In genomic region chr15:96963735-96964134, GRCm38 (mm10) we compare ENCODE assay signal across 23 mouse cellular contexts.
DNase-seq lines count a peak whose midpoint lies in the region; ATAC-seq and TF ChIP-seq lines count a peak whose summit lies in the region.
"Had no signal": no experiment of that assay in that cellular context is flagged by ENCODE, and none has a peak within 500 bp of the region (broad histone marks: within the 10 kb centered on the region; RNA-seq: fewer than 3 reads in every experiment).

No protein-coding gene starts in this region.

- 0 out of 2 replicates have a peak overlapping the region, but pooled peaks have one; percentile 0 for H3K4me2 ChIP-seq in hindbrain, embryonic 16.5 days (ENCODE audit: low read length)
- H3K4me2 ChIP-seq in hindbrain, embryonic 12.5 days (replicated peaks) = no peak overlapping the region
- H3K4me2 ChIP-seq in embryonic facial prominence, embryonic 11.5 days (ENCODE audit: low read depth, low read length) = no peak overlapping the region
- H3K4me2 ChIP-seq: forebrain, embryonic 15.5 days; hindbrain, embryonic 15.5 days; neural tube, embryonic 15.5 days; stomach, embryonic 15.5 days had no signal

- DNase-seq in heart, adult 11 months = peak; percentile 82
- DNase-seq in heart, embryonic 10.5 days (ENCODE audit: low spot score) = no peak
- peak; percentile 86 for DNase-seq in embryonic facial prominence, embryonic 11.5 days (ENCODE audit: low spot score)
- no peak for DNase-seq in limb, embryonic 10.5 days (ENCODE audit: low spot score)
- DNase-seq in thymus, adult 2 months = no peak
- DNase-seq in natural killer cell, adult 2 months (ENCODE audit: low spot score in 2 of 2) = no peak
- DNase-seq: B cell, adult 2 months; cerebellum, adult 11 months; cerebellum, postnatal 25 days; gastrocnemius, postnatal 36 days; kidney, adult 18-20 months; kidney, postnatal 36 days; liver, postnatal 0 days; lung, postnatal 4 days; thymus, postnatal 14 days had no signal

- H3K4me1 ChIP-seq in heart, embryonic 10.5 days = no peaks in the 10 kb centered on the region
- no peaks in the 10 kb centered on the region for H3K4me1 ChIP-seq in hindbrain, embryonic 16.5 days (ENCODE audit: control insufficient read depth, insufficient read depth, low read depth, low read length)
- H3K4me1 ChIP-seq in hindbrain, embryonic 12.5 days = no peaks in the 10 kb centered on the region
- H3K4me1 ChIP-seq in embryonic facial prominence, embryonic 11.5 days (ENCODE audit: control insufficient read depth, insufficient read depth, low read length) = no peaks in the 10 kb centered on the region
- peaks cover 6% of the 10 kb centered on the region; the same call in 1 of the 2 replicates for H3K4me1 ChIP-seq in limb, embryonic 10.5 days
- no peaks in the 10 kb centered on the region for H3K4me1 ChIP-seq in thymus, adult 2 months (replicated peaks; ENCODE audit: control insufficient read depth, insufficient read depth, low read length)
- H3K4me1 ChIP-seq: forebrain, embryonic 15.5 days; hindbrain, embryonic 15.5 days; neural tube, embryonic 15.5 days; stomach, embryonic 15.5 days had no signal

- no peak overlapping the region for H3K9ac ChIP-seq in hindbrain, embryonic 16.5 days (ENCODE audit: low read depth, low read length)
- H3K9ac ChIP-seq in hindbrain, embryonic 12.5 days = no peak overlapping the region
- H3K9ac ChIP-seq in embryonic facial prominence, embryonic 11.5 days (replicated peaks; ENCODE audit: low read length) = no peak overlapping the region
- H3K9ac ChIP-seq: forebrain, embryonic 15.5 days; hindbrain, embryonic 15.5 days; liver, postnatal 0 days; neural tube, embryonic 15.5 days; stomach, embryonic 15.5 days had no signal

- no peaks in the 10 kb centered on the region for H3K9me3 ChIP-seq in heart, embryonic 10.5 days
- H3K9me3 ChIP-seq in hindbrain, embryonic 16.5 days (ENCODE audit: control insufficient read depth, low read length) = no peaks in the 10 kb centered on the region
- 0 out of 2 replicates have a peak, but pooled peaks cover 4% of the 10 kb centered on the region for H3K9me3 ChIP-seq in hindbrain, embryonic 12.5 days (replicated peaks)
- no peaks in the 10 kb centered on the region for H3K9me3 ChIP-seq in embryonic facial prominence, embryonic 11.5 days (replicated peaks; ENCODE audit: control insufficient read depth, low read length)
- H3K9me3 ChIP-seq in limb, embryonic 10.5 days (replicated peaks) = no peaks in the 10 kb centered on the region
- H3K9me3 ChIP-seq: forebrain, embryonic 15.5 days; hindbrain, embryonic 15.5 days; neural tube, embryonic 15.5 days; stomach, embryonic 15.5 days had no signal

- no peak for TF ChIP-seq POLR2A in thymus, adult 2 months (IDR thresholded peaks at IDR 0.05; ENCODE audit: control insufficient read depth, extremely low read depth, insufficient read depth, low read length, poor library complexity)

- WGBS in heart, embryonic 10.5 days = 60% methylated on average over 10 of the region's 10 CpGs
- 66% methylated on average over 10 of the region's 10 CpGs for WGBS in hindbrain, embryonic 16.5 days
- 63% methylated on average over 10 of the region's 10 CpGs for WGBS in hindbrain, embryonic 12.5 days
- 34% methylated on average over 10 of the region's 10 CpGs for WGBS in embryonic facial prominence, embryonic 11.5 days
- WGBS in limb, embryonic 10.5 days = 73% methylated on average over 10 of the region's 10 CpGs
- WGBS in thymus, adult 2 months = 97% methylated on average over 10 of the region's 10 CpGs

- no peak for ATAC-seq in hindbrain, embryonic 16.5 days
- ATAC-seq in hindbrain, embryonic 12.5 days (ENCODE audit: low FRiP score) = no peak
- ATAC-seq in embryonic facial prominence, embryonic 11.5 days (replicated peaks; ENCODE audit: insufficient number of reproducible peaks, low FRiP score, low TSS enrichment, low read depth) = no peak
- ATAC-seq: forebrain, embryonic 15.5 days; liver, postnatal 0 days; Patski had no signal

- no peak for TF ChIP-seq CTCF in thymus, adult 2 months (IDR thresholded peaks at IDR 0.05; ENCODE audit: borderline replicate concordance, control insufficient read depth, extremely low read depth, insufficient read depth, low read length, poor library complexity)

- no peak overlapping the region for H3K27ac ChIP-seq in heart, embryonic 10.5 days
- H3K27ac ChIP-seq in hindbrain, embryonic 16.5 days (ENCODE audit: low read depth, low read length) = no peak overlapping the region
- H3K27ac ChIP-seq in hindbrain, embryonic 12.5 days = no peak overlapping the region
- H3K27ac ChIP-seq in embryonic facial prominence, embryonic 11.5 days (replicated peaks; ENCODE audit: low read depth, low read length) = 0 out of 2 replicates have a peak overlapping the region, but pooled peaks have one; percentile 63
- peak overlapping the region; percentile 42 for H3K27ac ChIP-seq in limb, embryonic 10.5 days
- no peak overlapping the region for H3K27ac ChIP-seq in thymus, adult 2 months (ENCODE audit: control insufficient read depth, insufficient read depth, low read length)
- H3K27ac ChIP-seq: forebrain, embryonic 15.5 days; hindbrain, embryonic 15.5 days; neural tube, embryonic 15.5 days; stomach, embryonic 15.5 days had no signal

- H3K27me3 ChIP-seq in heart, embryonic 10.5 days (ENCODE audit: insufficient read depth, poor library complexity, severe bottlenecking) = no peaks in the 10 kb centered on the region
- H3K27me3 ChIP-seq in hindbrain, embryonic 16.5 days (replicated peaks; ENCODE audit: control insufficient read depth, insufficient read depth, low read length) = no peaks in the 10 kb centered on the region
- H3K27me3 ChIP-seq in hindbrain, embryonic 12.5 days = no peaks in the 10 kb centered on the region
- H3K27me3 ChIP-seq in embryonic facial prominence, embryonic 11.5 days (ENCODE audit: control insufficient read depth, insufficient read depth, low read length) = no peaks in the 10 kb centered on the region
- H3K27me3 ChIP-seq in limb, embryonic 10.5 days (ENCODE audit: low read depth, poor library complexity, severe bottlenecking) = no peaks in the 10 kb centered on the region
- no peaks in the 10 kb centered on the region for H3K27me3 ChIP-seq in thymus, adult 2 months (ENCODE audit: control insufficient read depth, insufficient read depth, low read length)
- H3K27me3 ChIP-seq: forebrain, embryonic 15.5 days; hindbrain, embryonic 15.5 days; neural tube, embryonic 15.5 days; Patski; stomach, embryonic 15.5 days had no signal

- no peaks in the 10 kb centered on the region for H3K36me3 ChIP-seq in heart, embryonic 10.5 days
- H3K36me3 ChIP-seq in hindbrain, embryonic 16.5 days (ENCODE audit: control insufficient read depth, insufficient read depth, low read length) = no peaks in the 10 kb centered on the region
- H3K36me3 ChIP-seq in hindbrain, embryonic 12.5 days = no peaks in the 10 kb centered on the region
- H3K36me3 ChIP-seq in embryonic facial prominence, embryonic 11.5 days (replicated peaks; ENCODE audit: control insufficient read depth, insufficient read depth, low read depth, low read length) = no peaks in the 10 kb centered on the region
- H3K36me3 ChIP-seq in limb, embryonic 10.5 days = no peaks in the 10 kb centered on the region
- no peaks in the 10 kb centered on the region for H3K36me3 ChIP-seq in thymus, adult 2 months (ENCODE audit: control insufficient read depth, insufficient read depth, low read length)
- H3K36me3 ChIP-seq: forebrain, embryonic 15.5 days; hindbrain, embryonic 15.5 days; neural tube, embryonic 15.5 days; stomach, embryonic 15.5 days had no signal

- no peak overlapping the region for H3K4me3 ChIP-seq in heart, embryonic 10.5 days
- no peak overlapping the region for H3K4me3 ChIP-seq in hindbrain, embryonic 16.5 days (ENCODE audit: low read length)
- H3K4me3 ChIP-seq in hindbrain, embryonic 12.5 days = no peak overlapping the region
- no peak overlapping the region for H3K4me3 ChIP-seq in embryonic facial prominence, embryonic 11.5 days (ENCODE audit: low read depth, low read length)
- no peak overlapping the region for H3K4me3 ChIP-seq in limb, embryonic 10.5 days
- H3K4me3 ChIP-seq in thymus, adult 2 months (ENCODE audit: control insufficient read depth, insufficient read depth, low read length) = no peak overlapping the region
- H3K4me3 ChIP-seq: erythroblast, embryonic 14.5 days; forebrain, embryonic 15.5 days; hindbrain, embryonic 15.5 days; neural tube, embryonic 15.5 days; stomach, embryonic 15.5 days had no signal

Comparison
In these comparisons a context has a peak if more than half of its experiments do, and no peak if none do; other contexts are left out.
1. DNase-seq: peak in heart, adult 11 months (single experiment) and embryonic facial prominence, embryonic 11.5 days (single experiment); none in heart, embryonic 10.5 days (single experiment), limb, embryonic 10.5 days (single experiment), thymus, adult 2 months (single experiment) and natural killer cell, adult 2 months (0 of 2).
2. H3K27ac ChIP-seq: peak in embryonic facial prominence, embryonic 11.5 days (single experiment) and limb, embryonic 10.5 days (single experiment); none in heart, embryonic 10.5 days (single experiment), hindbrain, embryonic 16.5 days (single experiment), hindbrain, embryonic 12.5 days (single experiment) and thymus, adult 2 months (single experiment).